Mouse (Mus musculus): ENCODE measurements at regions not wholly inside any gene's neighbourhood (a gene's known extent, or its start where the extent isn't known, plus 50 kb on each side); places are given as distances from the start of the nearest gene placed in this dataset.
"Not testable (repeated sequence)": the region's sequence is repeated elsewhere in the genome, so short reads cannot be mapped to it uniquely, and the experiment has no call there.

GRCm38 (mm10) chr14:124801589-124801988 is 124.7 kb upstream of the Fgf14 start:
- not testable (repeated sequence) for DNase-seq

- DNase-seq = no peak
Measured at GRCm38 (mm10) chr14:124800421-124800820, 123.5 kb upstream of the Fgf14 start.

GRCm38 (mm10) chr14:124775402-124775801 is 98.5 kb upstream of the Fgf14 start:
- no peak for DNase-seq

- DNase-seq = no peak
Measured at GRCm38 (mm10) chr14:124767996-124768395, 91.1 kb upstream of the Fgf14 start.

- DNase-seq = no peak
Measured at GRCm38 (mm10) chr14:124767234-124767633, 90.3 kb upstream of the Fgf14 start.

- peak; percentile 2 to 3 for DNase-seq
Measured at GRCm38 (mm10) chr14:124742491-124742890, 65.6 kb upstream of the Fgf14 start.
